Mouse (Mus musculus) embryo, embryonic 11.5 days (tissue): ENCODE measurements around the gene Zcchc17.

Source experiments
- DNase-seq: peaks from one replicate; pipeline ENCODE4 v3.0.0-alpha.2; 2012; ENCODE audit warnings: low read depth, low spot score

Zcchc17 gene

DNA sequence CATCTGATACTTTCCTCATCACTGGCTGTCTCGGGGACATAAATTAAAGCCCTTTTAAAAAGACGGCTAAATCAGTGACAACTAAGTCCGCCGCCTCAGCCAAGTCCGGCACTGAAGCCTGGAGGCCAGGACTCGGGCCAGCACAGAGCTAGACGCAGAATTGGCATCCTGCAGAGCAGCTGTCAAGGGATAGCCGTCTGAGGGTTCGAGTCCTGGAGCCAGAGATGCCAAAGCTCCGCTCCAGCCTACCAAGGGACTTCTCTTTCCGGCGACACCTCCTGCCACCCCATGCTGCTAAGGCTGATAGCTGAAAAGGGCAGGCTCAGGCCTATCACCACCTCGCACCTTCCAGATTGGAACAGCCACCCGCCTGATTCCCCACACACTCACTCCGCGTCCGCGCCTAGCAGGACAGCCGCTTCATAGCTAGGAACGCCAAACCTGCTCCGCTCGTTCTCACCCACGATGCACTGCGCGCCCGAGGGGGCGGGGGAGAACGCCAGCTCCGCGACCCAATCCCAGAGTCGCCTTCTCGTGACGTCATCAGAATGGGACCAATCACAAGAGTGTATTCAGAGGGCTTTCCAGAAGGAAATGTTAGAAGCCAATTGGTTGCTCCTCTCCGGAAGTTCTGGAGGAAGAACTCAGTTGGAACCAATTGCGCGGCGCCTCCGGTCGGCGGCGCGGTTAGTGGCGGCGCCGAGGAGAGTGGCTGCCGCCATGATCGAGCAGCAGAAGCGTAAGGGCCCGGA is at the start of gene Zcchc17, which contains the start of gene Snrnp40:
Zcchc17 (minus strand) TSS at position 458 of the 752 bp plus-strand sequence.
Snrnp40 (plus strand) TSS at position 647 of the 752 bp plus-strand sequence.
- DNase-seq, result peak; percentile 100

DNA sequence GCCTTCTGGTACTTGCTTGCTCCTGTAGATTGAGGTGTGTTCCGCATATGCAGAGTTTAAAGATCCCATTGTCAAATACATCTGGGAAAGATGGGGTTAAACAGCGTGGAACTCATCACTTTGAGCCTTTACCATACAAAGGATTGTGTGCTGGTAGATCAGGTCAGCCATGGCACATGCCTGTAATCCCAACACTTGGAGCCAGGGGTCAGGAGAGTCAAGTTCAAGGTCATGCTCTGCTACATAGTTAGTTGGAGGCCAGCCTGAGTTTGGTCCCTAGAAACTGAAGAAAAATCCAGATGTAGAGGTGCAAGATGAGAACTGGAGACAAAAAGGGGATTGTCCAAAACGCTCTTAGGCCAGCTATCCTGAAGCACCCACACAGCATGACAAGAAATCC is 31.5 kb upstream of the Zcchc17 start:
- no peak for DNase-seq

DNA sequence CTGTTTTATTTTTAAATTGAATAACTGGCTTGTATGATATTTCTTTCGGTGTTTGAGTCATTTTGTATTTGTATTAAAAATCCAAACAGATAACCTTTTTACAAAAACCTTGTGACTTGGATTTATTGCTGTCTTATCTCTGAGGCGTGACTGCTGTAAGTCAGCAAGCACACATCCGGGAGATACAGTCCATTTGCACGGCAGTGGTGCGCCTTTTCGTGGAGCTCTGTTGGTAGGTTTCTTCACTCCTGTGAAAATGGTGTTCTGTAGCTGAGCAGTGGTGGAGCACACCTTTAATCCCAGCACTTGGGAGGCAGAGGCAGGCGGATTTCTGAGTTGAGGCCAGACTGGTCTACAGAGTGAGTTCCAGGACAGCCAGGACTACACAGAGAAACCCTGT is 30.2 kb upstream of the Zcchc17 start:
- no peak for DNase-seq

DNA sequence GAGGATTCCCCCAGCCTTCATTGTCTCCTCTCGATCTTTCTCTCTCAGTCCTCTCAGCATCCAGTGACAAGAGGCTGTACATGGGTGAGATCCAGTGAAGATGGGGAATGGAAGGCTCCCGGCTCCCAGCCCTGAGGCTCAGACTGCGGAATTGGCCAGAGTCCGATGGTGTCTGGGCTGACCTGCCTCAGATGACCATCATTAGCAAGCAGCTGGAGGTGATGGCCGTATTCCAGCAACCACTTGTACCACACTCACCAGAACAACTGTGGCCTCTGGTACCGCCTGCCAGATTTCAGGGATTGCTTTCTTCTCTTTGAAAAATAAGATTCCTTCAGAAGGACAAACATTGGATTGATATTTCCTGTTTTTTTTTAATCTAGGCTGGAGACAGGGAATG is 29.8 kb upstream of the Zcchc17 start:
- no peak for DNase-seq

DNA sequence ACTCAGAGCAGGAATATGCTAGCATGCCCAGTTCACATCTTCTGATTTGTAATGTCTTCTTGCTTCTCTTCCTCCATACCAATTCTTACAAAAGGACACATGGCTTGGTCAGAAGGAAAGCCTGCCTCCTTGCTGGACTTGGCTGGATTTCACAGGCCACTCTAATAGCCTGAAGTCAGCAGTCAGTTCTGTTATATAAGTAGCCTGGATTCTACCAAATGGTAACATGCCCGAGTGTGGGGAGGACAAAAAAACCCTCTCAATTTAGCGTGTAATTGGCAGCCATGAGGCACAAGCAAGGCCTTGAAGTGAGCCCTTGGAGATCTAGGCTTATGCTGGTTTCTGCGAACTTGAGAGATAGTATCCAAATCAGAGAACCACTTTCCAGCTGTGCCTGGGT is 27.5 kb upstream of the Zcchc17 start:
- no peak for DNase-seq

DNA sequence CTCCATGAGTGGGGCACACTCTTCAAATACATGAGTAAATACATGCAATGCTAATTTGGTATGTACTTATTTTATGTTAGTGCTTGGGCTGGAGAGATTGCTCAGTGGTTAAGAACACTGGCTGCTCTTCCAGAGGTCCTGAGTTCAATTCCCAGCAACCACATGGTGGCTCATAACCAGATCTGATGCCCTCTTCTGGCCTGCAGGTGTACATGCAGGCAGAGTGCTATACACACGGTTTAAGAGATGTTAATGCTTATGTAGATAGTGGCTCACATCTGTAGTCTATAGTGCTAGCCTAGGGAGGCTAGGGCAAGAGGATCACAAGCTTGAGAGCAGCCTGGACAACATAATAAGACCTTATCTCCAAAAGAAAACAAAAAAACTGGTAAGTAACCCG is 20.7 kb upstream of the Zcchc17 start:
- DNase-seq, result no peak

DNA sequence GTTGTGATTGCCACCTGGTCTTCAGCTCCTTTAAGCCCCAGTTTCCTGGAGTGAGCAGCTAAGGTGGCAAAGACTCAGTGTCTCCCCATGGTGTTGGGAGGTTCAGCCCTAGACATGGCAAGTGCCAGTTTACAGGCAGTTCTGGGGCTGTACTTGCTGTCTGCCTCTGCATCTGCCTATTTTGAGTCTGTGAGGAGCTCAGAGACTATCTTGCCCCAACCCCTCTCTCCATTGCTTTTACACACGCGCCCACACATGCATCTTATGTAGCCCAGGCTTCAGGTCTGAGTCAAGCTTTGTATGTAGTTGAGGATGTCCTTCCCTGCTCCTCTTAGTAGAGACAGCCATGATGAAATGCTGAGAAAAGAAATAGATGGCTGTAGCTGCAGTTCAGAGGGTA is 19.4 kb upstream of the Zcchc17 start:
- no peak for DNase-seq

DNA sequence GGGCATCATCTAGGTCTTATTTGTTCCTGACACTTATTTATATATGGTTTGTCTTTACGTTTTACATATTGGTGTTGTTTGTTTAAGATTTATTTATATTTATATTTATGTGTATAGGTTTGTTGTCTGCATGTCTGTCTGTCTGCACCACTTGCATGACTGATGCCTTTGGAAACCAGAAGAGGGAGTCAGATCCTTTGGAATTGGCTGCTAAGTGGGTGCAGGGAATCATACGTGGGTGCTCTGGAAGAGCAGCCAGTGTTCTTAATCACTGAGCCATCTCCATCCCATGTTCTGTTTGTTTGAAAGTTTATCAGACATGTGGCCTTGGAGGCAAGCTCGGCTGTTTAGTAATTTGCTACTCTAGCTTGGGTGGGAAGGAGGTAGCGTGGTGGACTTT is 17.8 kb upstream of the Zcchc17 start:
- DNase-seq, result no peak

DNA sequence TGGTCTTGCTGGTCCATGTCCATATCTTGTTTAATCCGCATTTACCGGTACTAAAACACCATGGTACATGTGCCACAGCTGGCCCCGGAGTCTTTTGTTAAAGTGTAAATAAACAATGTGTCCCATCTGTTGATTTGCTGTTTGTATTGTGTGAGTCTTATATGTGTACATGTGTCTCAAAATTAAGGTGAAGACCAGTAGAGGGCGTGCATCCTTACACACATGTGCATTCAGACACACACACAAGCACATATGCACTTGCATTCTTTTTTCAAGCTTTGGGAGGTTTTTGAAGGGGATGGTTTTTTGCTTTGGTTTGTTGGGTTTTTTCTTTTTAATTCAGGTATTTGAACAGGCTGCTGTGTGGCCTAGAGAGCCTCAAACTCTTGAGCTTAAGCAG is 16.9 kb upstream of the Zcchc17 start:
- no peak for DNase-seq

DNA sequence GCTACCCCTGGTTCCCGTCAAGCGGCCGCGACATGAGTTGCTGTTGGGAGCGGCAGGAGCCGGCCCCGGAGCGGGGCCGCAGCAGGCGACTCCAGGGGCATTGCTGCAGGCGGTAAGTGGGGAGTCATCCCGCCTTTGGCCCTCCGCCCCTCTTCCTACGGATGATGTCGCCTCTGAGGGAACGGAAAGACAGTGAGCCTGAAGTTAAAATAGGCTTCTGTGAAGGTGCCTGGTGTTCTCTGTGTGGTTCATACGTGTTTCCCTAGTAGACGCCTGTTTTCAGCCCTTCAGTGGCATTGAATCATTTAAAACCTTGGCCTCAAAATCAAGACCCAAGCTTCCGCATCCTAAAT is 471 bp upstream of the Zcchc17 start:
- no peak for DNase-seq

DNA sequence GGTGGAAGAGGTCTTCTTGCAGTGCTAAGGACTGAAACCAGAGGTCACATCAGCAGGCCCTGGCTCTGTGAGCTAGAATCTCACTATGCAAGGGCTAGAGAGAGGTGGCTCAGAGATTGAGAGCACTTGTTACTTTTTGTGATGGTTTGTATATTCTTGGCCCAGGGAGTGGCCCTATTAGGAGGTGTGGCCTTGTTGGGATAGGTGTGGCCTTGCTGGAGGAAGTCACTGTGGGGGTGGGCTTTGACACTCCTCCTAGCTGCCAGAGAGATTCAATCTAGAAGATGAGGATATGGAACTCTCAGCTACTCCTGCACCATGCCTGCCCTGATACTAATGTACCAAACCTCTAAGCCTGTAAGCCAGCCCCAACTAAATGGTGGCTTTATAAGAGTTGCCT is 1.8 kb downstream of the Zcchc17 start:
- DNase-seq, result no peak

DNA sequence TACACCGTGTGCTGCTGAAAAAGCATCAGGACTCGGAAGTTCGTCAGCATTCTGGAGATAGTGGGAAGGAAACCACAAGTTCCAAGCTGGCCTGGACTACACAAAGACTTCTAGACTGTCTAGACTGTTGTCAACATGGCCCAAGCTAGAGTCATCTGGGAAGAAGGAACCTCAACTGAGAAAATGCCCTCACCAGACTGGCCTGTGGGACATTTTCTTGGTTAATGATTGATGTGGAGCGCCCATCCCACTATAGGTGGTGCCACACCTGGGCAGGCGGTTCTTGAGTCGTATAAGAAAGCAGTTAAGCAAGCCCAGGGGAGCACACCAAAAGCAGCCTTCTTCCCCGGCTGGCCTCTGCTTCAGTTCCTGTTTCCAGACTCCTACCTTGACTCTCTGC is 7.2 kb downstream of the Zcchc17 start:
- DNase-seq, result no peak

DNA sequence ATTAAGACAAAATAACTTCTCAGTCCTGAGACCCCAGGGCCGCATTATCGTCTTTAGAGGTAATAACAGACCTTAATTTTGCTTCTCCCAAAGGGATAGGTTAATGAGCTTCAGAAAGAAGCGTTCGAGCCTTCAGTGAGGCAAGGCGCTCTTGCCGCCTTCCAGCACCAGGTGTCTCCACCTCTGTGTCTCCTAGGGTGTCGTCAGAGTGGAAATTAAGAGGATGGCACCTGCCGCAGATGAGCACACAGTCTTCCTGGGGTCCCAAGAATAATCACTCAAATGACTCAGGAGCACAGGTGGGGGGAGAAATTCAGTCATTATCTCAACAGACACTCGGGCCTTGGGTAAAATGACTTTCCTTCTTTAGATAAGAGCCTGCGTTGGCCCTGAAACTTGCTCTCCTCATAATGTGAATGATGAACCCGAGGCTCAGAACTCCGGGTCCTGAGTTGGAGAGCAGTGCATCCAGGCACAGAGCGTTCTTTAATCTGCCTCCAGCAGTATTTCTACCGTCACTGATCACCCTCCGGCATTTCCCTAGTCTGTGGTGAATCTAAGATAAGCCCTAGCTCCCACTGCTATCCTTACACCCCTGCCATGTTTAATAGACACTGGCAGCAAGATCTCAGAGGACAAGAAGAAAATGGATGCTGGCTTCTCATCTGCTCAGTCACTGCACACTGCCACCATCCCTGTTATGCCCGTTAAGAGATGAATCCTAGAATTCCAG is 8.9 kb downstream of the Zcchc17 start:
- DNase-seq, result no peak

DNA sequence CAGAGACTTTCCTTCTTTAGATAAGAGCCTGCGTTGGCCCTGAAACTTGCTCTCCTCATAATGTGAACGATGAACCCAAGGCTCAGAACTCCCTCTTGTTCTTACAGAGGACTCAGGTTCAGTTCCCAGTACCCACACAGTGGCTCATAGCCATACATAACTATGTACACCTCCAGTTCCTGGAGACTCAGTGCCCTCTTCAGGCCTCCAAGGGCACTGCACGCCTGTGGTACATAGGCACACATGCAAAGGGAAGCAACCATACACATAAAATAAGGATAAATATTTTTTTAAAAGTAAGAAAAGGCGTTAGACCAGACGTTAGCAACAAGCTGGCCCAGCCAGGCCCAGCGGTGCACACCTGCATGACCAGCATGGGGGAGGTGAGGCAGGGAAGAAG is 10.1 kb downstream of the Zcchc17 start:
- DNase-seq, result no peak

DNA sequence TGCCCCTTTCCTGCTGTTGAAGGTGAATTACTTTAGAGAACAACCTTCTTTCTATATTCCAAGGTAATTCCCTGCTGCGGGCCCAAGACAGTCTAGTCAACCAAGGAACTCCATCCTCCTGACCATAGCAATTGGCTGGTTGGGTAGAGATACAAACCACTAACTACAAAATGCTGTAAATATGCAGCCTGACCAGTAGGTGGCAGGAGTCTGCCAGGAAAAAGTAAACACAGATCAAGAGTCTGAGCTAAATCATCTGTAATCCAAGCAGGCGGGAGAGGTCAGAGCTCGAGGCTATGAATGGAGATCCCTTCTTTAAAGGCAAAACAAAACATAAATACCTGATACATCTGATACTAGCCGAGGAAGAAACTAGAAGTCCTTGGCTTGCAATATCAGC is 18.1 kb downstream of the Zcchc17 start:
- peak; percentile 44 for DNase-seq

DNA sequence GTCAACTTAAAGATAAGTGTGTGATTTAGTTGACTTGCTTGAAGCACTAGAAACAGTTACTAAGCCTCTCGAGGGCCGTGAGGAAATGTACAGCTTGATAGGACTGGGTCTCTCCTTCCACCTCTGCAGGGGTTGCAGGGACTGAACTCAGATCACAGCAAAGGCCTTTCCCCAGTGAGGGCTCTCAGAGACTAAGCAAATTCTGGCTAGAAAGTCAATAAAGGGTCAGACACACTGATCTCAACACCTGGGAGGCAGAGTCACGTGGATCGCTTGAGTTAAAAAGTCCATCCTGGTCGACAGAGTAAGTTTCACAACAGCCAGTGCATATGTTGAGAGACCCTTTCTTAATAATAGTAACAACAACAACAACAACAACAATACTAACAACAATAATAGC is 23.9 kb downstream of the Zcchc17 start:
- no peak for DNase-seq

DNA sequence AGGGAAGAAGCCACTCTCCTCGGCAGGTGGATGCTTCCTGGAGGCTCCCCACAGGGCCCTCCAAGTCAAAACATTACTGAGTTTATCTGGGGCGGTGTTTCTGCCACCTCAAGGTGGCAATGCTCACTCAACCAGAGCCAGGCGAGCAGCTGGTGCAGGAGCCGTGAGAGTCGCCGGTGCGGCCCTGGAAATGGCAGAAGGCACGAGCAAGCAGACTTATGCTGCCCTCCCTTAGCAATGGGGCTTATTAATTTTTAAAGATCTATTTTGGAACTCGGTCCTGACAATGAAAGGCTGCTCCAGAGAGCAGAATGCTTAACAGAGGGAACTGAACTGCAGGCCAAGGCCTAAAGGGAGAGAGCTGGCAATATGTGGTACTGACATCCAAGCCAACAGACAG is 32.4 kb downstream of the Zcchc17 start:
- no peak for DNase-seq

DNA sequence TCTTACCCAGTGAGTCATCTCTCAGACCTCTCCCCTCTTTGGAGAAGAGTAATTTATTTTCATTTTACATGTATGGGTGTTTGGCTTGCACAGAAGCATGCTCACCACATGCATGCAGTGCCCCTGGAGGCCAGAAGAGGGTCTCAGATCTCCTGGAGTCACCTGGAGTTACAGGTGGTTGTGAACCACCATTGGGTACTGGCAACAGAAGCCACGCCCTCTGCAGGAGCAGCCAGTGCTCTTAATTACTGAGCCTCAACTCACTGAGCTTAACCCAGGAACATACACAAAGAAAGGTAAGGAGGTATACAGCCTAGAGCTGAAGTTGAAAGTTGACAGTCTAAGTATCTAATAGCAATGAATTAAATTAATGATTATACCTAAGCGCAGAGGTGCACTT is 34.3 kb downstream of the Zcchc17 start:
- DNase-seq, result no peak

DNA sequence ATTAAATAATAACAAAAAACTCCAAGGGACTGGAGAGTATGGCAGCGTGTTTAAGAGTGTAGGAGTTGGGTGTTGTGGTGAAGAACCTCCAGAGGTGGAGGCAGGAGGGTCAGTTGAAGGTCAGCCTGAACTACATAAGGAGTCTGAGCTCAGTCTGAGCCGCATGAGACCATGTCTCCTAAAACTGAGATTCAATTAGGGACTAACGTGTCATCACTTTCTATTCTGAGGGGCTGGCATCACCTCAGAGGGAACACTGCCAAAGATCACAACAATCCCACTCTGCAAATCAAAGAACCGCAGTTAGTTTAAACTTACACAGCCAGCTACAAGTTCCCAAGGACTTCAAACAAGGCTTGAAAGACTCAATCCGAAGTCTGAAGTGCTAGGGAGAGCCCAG is 36.1 kb downstream of the Zcchc17 start:
- DNase-seq, result no peak

DNA sequence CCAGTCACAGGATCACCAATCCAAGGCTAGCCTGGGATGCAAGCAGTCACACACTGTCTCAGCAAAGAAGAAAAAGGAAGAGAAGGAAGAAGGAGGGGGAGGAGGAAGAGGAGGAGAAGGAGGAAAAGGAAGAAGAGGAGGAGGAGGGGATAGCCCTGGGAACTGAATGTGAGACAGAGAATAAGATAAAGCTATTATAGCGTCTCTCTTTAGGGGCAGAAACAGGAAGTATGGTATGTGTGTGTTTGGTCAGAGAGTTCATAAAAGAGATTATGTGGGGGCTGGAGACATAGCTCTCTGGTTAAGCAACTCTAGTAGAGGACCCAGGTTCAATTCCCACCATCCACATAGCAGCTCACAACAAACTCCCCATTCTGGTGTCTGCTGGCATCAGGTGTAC is 36.6 kb downstream of the Zcchc17 start:
- DNase-seq, result no peak

DNA sequence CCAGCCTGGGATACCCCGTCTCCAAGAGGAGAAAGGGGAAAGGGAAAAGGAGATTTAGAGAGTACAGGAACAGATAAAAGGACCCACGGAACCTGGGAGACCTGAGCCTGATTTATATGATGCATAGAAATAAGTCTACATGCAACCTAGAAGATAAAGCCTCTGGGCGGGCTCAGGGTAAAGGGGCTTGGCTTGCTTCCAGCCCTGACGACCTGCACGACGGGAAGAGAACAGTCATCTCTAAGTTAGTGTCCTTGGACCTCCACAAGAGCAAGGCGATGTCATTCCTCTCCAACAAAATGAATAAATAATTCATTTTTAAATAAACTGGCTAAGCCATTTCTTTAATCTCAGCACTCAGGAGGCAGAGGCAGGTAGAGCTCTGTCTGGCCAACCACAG is 37.2 kb downstream of the Zcchc17 start:
- no peak for DNase-seq

DNA sequence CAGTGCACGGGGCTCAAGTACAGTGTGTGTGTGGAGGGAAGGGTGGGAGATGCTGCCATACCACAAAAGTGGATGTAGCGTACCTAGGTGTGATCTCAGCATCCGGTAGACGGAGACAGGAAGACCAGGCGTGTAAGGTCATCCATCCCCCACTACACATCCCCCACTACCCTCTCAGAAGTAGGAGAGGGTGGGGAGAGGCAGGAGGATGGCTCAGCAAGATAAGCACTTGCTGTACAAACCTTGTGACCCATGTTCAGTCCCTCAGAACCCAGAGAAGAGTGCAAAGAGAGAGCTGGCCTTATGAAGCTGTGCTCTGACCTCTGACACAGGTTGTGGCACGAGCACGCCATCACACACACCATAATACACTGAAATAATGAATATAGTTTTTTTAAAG is 38.1 kb downstream of the Zcchc17 start:
- DNase-seq, result no peak

DNA sequence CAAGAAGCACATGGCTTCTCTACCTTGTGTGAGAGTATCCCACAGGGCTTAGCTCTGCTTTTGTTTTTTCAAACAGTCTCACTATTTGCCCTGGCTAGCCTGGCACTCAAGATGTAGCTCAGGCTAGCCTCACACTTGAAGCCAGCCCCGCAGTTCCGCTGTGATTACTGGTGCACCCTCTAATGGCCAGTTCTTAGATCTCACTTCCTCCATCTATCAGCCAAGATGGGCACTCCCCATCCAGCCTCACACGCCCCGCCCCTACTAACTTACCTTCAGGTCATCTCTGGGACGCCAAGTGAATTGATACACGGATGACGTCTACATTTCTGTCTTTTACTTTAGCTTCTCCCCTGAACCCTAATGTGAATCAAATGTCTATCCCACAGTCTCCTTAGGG is 40.2 kb downstream of the Zcchc17 start:
- DNase-seq, result no peak
